Comparison of ENCODE assay signal across 11 mouse cellular contexts in the genomic region with DNA sequence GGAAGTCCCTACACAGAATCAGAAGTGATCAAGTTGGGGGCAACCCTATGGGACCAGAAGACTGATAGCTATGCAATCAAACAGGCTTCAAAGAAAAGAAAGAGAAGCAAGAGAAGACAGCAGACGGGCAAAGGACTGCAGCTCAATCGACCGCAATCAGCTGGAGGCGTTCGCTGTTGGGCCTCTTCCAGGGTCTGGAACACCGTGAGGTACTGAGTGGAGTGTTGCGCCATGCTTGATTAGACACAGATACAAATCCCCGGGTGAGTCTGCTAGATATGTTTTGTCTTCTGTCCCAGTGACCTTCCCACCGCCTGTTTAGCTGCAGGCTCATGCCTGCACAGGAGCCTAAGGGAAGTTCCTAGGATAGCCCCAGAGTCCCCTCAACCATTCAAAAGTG.
A peak's percentile ranks its signal among the peaks of the same experiment; 100 is the strongest.
DNase-seq lines count a peak whose midpoint lies in the region; ATAC-seq lines count a peak whose summit lies in the region.
"Had no signal": no experiment of that assay in that cellular context is flagged by ENCODE, and none has a peak within 500 bp of the region (broad histone marks: within the 10 kb centered on the region; RNA-seq: fewer than 3 reads in every experiment).

No protein-coding gene starts in this region.

- ATAC-seq in heart, embryonic 14.5 days (ENCODE audit: insufficient number of reproducible peaks, insufficient read depth, low FRiP score, low read depth): no peak
- ATAC-seq: hindbrain, embryonic 16.5 days; midbrain, embryonic 16.5 days had no signal

- intact Hi-C loops in heart, postnatal 25 days (cut with DNase I): no loop called here

- H3K27me3 ChIP-seq in heart, embryonic 14.5 days (ENCODE audit: control insufficient read depth, insufficient read depth, low read length): no peaks in the 10 kb centered on the region

- H3K4me1 ChIP-seq in heart, embryonic 14.5 days (ENCODE audit: control insufficient read depth in 2 of 2, insufficient read depth in 2 of 2, low read length in 2 of 2): peaks cover 51 to 93% of the 10 kb centered on the region in 2 experiments

- H3K36me3 ChIP-seq in heart, embryonic 14.5 days (ENCODE audit: control insufficient read depth, insufficient read depth, low read length): peaks cover 10% of the 10 kb centered on the region

- DNase-seq in adrenal gland, postnatal 14 days: peak; percentile 46
- no peak for DNase-seq in adrenal gland, adult 18-20 months (ENCODE audit: low spot score in 2 of 2)
- no peak for DNase-seq in heart, postnatal 25 days (ENCODE audit: low spot score)
- peak; percentile 26 for DNase-seq in urinary bladder, postnatal 14 days (ENCODE audit: low spot score)
- DNase-seq in urinary bladder, postnatal 10 days (ENCODE audit: low spot score): no peak
- no peak for DNase-seq in neural tube, embryonic 10.5 days (ENCODE audit: extremely low spot score, low spot score)
- DNase-seq in frontal cortex, adult 2 months (ENCODE audit: extremely low spot score in 1 of 2, low spot score in 1 of 2): no peak
- DNase-seq: layer of hippocampus, postnatal 36 days had no signal

- H3K4me2 ChIP-seq in heart, embryonic 14.5 days (ENCODE audit: low read length): no peak overlapping the region

- H3K9me3 ChIP-seq in heart, embryonic 14.5 days (ENCODE audit: control insufficient read depth, low read length): no peaks in the 10 kb centered on the region

- 51% methylated on average over 9 of the region's 9 CpGs for WGBS in heart, embryonic 14.5 days

- H3K27ac ChIP-seq in heart, embryonic 14.5 days (replicated peaks in 1 of 2; ENCODE audit: control insufficient read depth in 1 of 2, insufficient read depth in 1 of 2, low read depth in 2 of 2, low read length in 2 of 2): peak overlapping the region; percentile 8 to 56; a peak in 2 of 4 replicates

- no peak overlapping the region for H3K4me3 ChIP-seq in heart, embryonic 14.5 days (ENCODE audit: control insufficient read depth in 1 of 2, insufficient read depth in 1 of 2, low read depth in 1 of 2, low read length in 2 of 2)

- no peak overlapping the region for H3K9ac ChIP-seq in heart, embryonic 14.5 days (ENCODE audit: low read length)

Comparison
In these comparisons a context has a peak if more than half of its experiments do, and no peak if none do; other contexts are left out.
1. DNase-seq: peak in adrenal gland, postnatal 14 days (single experiment) and urinary bladder, postnatal 14 days (single experiment); none in adrenal gland, adult 18-20 months (0 of 2), heart, postnatal 25 days (single experiment), urinary bladder, postnatal 10 days (single experiment), neural tube, embryonic 10.5 days (single experiment) and frontal cortex, adult 2 months (0 of 2).